Mouse (Mus musculus) liver, embryonic 13.5 days (tissue): ENCODE results near the gene Atoh7. TPM values are rescaled to one million over a fixed set of nuclear protein-coding genes. Genes with fewer than 3 reads are reported as not detected.

ENCODE experiments used
- ATAC-seq: fragments of 200-750 bp; cut with Nextera tagmentation; 2 replicates; pipeline ENCODE4 v1.8.0; 2017; ENCODE audit warnings: low read depth, mild to moderate bottlenecking, moderate number of reproducible peaks, moderate library complexity
- DNase-seq: peaks from one replicate; pipeline ENCODE4 v3.0.0; 2022
- H3K27ac ChIP-seq: fragments of 300-500 bp; sonication (generic); 2 replicates; pipeline ENCODE4 v1.5.1; 2015; ENCODE audit warnings: moderate library complexity, mild to moderate bottlenecking, inconsistent platforms
- H3K27me3 ChIP-seq: fragments of 300-500 bp; sonication (generic); 2 replicates; pipeline ENCODE4 v1.6.1; 2015; ENCODE audit warnings: mild to moderate bottlenecking, inconsistent platforms
- H3K36me3 ChIP-seq: fragments of 300-500 bp; sonication (generic); 2 replicates; pipeline ENCODE4 v1.6.1; 2015; ENCODE audit warnings: mild to moderate bottlenecking, inconsistent platforms
- H3K4me1 ChIP-seq: fragments of 300-500 bp; sonication (generic); replicated peaks from 2 replicates; pipeline ENCODE4 v1.6.1; 2015; ENCODE audit warnings: inconsistent platforms
- H3K4me2 ChIP-seq: fragments of 300-500 bp; sonication (generic); 2 replicates; pipeline ENCODE4 v1.6.1; 2015; ENCODE audit warnings: inconsistent platforms, mild to moderate bottlenecking, moderate library complexity
- H3K4me3 ChIP-seq: fragments of 300-500 bp; sonication (generic); replicated peaks from 2 replicates; pipeline ENCODE4 v1.5.1; 2015; ENCODE audit warnings: mild to moderate bottlenecking, inconsistent platforms
- H3K9ac ChIP-seq: fragments of 300-500 bp; sonication (generic); 2 replicates; pipeline ENCODE4 v1.6.1; 2015; ENCODE audit warnings: mild to moderate bottlenecking, inconsistent platforms
- H3K9me3 ChIP-seq: fragments of 300-500 bp; sonication (generic); replicated peaks from 2 replicates; pipeline ENCODE4 v1.6.1; 2016; ENCODE audit warnings: inconsistent platforms
- WGBS: fragments of 180-500 bp; shearing (Covaris S2); methylation state at CpG from one replicate; pipeline ENCODE4 v1.1.7; 2015; ENCODE audit not compliant: insufficient replicate concordance; 5-methylcytosine and 5-hydroxymethylcytosine counted together
- polyA plus RNA-seq: library from polyadenylated mRNA; unstranded; fragments of >200 nt; fragmentation: Nextera tagmentation; extraction: Ambion mirVana; gene quantifications from 2 replicates; pipeline ENCODE4 v1.2.1, GENCODE M21; 2015

The Atoh7 gene
- polyA plus RNA-seq, 1 experiment from 2014 or later = not detected

- H3K27me3 ChIP-seq = no peaks in the 10 kb centered on the region
- H3K4me3 ChIP-seq = no peak overlapping the region
- no peak for ATAC-seq
- H3K9me3 ChIP-seq = no peaks in the 10 kb centered on the region
- H3K27ac ChIP-seq = no peak overlapping the region
- no peak overlapping the region for H3K9ac ChIP-seq
- no peaks in the 10 kb centered on the region for H3K36me3 ChIP-seq
- DNase-seq = no peak
- H3K4me1 ChIP-seq = no peaks in the 10 kb centered on the region
- WGBS = 81% methylated on average over 10 of the region's 10 CpGs
- no peak overlapping the region for H3K4me2 ChIP-seq
Observed at GRCm38 (mm10) chr10:63124016-63124415, 24.6 kb downstream of the Atoh7 start.

GRCm38 (mm10) chr10:63125343-63125742 lies 25.9 kb downstream of the Atoh7 start:
- Histone ChIP-seq H3K9ac (no peak overlapping the region), H3K9me3 (no peaks in the 10 kb centered on the region), H3K27me3 (no peaks in the 10 kb centered on the region), H3K4me2 (no peak overlapping the region), H3K4me3 (no peak overlapping the region), H3K36me3 (no peaks in the 10 kb centered on the region), H3K27ac (no peak overlapping the region), H3K4me1 (no peaks in the 10 kb centered on the region)
- WGBS = 41% methylated on average over 11 of the region's 11 CpGs
- ATAC-seq (no peak), DNase-seq (no peak)

- Histone ChIP-seq H3K27me3 (no peaks in the 10 kb centered on the region), H3K4me2 (no peak overlapping the region), H3K36me3 (no peaks in the 10 kb centered on the region), H3K4me3 (no peak overlapping the region), H3K4me1 (no peaks in the 10 kb centered on the region), H3K9me3 (no peaks in the 10 kb centered on the region), H3K9ac (no peak overlapping the region), H3K27ac (no peak overlapping the region)
- no peak for DNase-seq
- no peak for ATAC-seq
- WGBS = 61% methylated on average over 4 of the region's 4 CpGs
Observed at GRCm38 (mm10) chr10:63126116-63126515, 26.7 kb downstream of the Atoh7 start.

GRCm38 (mm10) chr10:63127156-63127555 lies 27.7 kb downstream of the Atoh7 start:
- no peaks in the 10 kb centered on the region for H3K9me3 ChIP-seq
- DNase-seq (no peak), ATAC-seq (no peak)
- H3K27ac ChIP-seq = no peak overlapping the region
- no peaks in the 10 kb centered on the region for H3K27me3 ChIP-seq
- 80% methylated on average over 6 of the region's 6 CpGs for WGBS
- H3K36me3 ChIP-seq = no peaks in the 10 kb centered on the region
- H3K4me2 ChIP-seq = no peak overlapping the region
- H3K9ac ChIP-seq = no peak overlapping the region
- H3K4me3 ChIP-seq = no peak overlapping the region
- H3K4me1 ChIP-seq = no peaks in the 10 kb centered on the region

- WGBS = 68% methylated on average over 7 of the region's 7 CpGs
- Histone ChIP-seq H3K9me3 (no peaks in the 10 kb centered on the region), H3K4me2 (no peak overlapping the region), H3K4me3 (no peak overlapping the region), H3K9ac (no peak overlapping the region), H3K27ac (no peak overlapping the region), H3K4me1 (no peaks in the 10 kb centered on the region), H3K27me3 (no peaks in the 10 kb centered on the region), H3K36me3 (no peaks in the 10 kb centered on the region)
- no peak for ATAC-seq
- DNase-seq = no peak
Observed at GRCm38 (mm10) chr10:63128256-63128655, 28.8 kb downstream of the Atoh7 start.

- ATAC-seq = no peak
- Histone ChIP-seq H3K9me3 (no peaks in the 10 kb centered on the region), H3K27ac (no peak overlapping the region), H3K27me3 (no peaks in the 10 kb centered on the region), H3K36me3 (no peaks in the 10 kb centered on the region), H3K4me3 (no peak overlapping the region), H3K4me2 (no peak overlapping the region), H3K4me1 (no peaks in the 10 kb centered on the region), H3K9ac (no peak overlapping the region)
- no peak for DNase-seq
- WGBS = 58% methylated on average over 7 of the region's 7 CpGs
Observed at GRCm38 (mm10) chr10:63130500-63130899, 31.0 kb downstream of the Atoh7 start.

GRCm38 (mm10) chr10:63132356-63132755 lies 32.9 kb downstream of the Atoh7 start:
- H3K27ac ChIP-seq = no peak overlapping the region

GRCm38 (mm10) chr10:63133326-63133725 lies 33.9 kb downstream of the Atoh7 start:
- Histone ChIP-seq H3K27ac (no peak overlapping the region), H3K27me3 (no peaks in the 10 kb centered on the region), H3K9me3 (no peaks in the 10 kb centered on the region), H3K36me3 (no peaks in the 10 kb centered on the region), H3K4me2 (no peak overlapping the region), H3K4me1 (no peaks in the 10 kb centered on the region), H3K4me3 (no peak overlapping the region), H3K9ac (no peak overlapping the region)
- WGBS = 74% methylated on average over 4 of the region's 4 CpGs
- DNase-seq (no peak), ATAC-seq (no peak)

More at GRCm38 (mm10) chr10:63132356-63132755, 32.9 kb downstream of the Atoh7 start:
- Histone ChIP-seq H3K9me3 (no peaks in the 10 kb centered on the region), H3K9ac (no peak overlapping the region), H3K4me2 (no peak overlapping the region), H3K36me3 (no peaks in the 10 kb centered on the region), H3K27me3 (no peaks in the 10 kb centered on the region), H3K4me1 (no peaks in the 10 kb centered on the region), H3K4me3 (no peak overlapping the region)
- no peak for ATAC-seq
- WGBS = 63% methylated on average over 6 of the region's 6 CpGs
- DNase-seq = no peak

- Histone ChIP-seq H3K4me1 (no peaks in the 10 kb centered on the region), H3K4me2 (no peak overlapping the region), H3K27me3 (no peaks in the 10 kb centered on the region), H3K9me3 (no peaks in the 10 kb centered on the region), H3K36me3 (no peaks in the 10 kb centered on the region), H3K9ac (no peak overlapping the region), H3K4me3 (no peak overlapping the region), H3K27ac (no peak overlapping the region)
- ATAC-seq = no peak
- 40% methylated on average over 12 of the region's 12 CpGs for WGBS
- no peak for DNase-seq
Observed at GRCm38 (mm10) chr10:63135680-63136079, 36.2 kb downstream of the Atoh7 start.

GRCm38 (mm10) chr10:63136436-63136835 lies 37.0 kb downstream of the Atoh7 start:
- DNase-seq (no peak), ATAC-seq (no peak)
- no peaks in the 10 kb centered on the region for H3K27me3 ChIP-seq
- no peak overlapping the region for H3K4me3 ChIP-seq
- no peak overlapping the region for H3K27ac ChIP-seq
- no peak overlapping the region for H3K4me2 ChIP-seq
- no peaks in the 10 kb centered on the region for H3K36me3 ChIP-seq
- 58% methylated on average over 6 of the region's 6 CpGs for WGBS
- no peaks in the 10 kb centered on the region for H3K4me1 ChIP-seq
- no peak overlapping the region for H3K9ac ChIP-seq
- no peaks in the 10 kb centered on the region for H3K9me3 ChIP-seq

GRCm38 (mm10) chr10:63142660-63143059 lies 43.2 kb downstream of the Atoh7 start:
- Histone ChIP-seq H3K4me2 (no peak overlapping the region), H3K27ac (no peak overlapping the region), H3K4me3 (no peak overlapping the region), H3K4me1 (peaks cover 6% of the 10 kb centered on the region; the same call in 1 of the 2 replicates), H3K36me3 (no peaks in the 10 kb centered on the region), H3K9ac (no peak overlapping the region), H3K9me3 (no peaks in the 10 kb centered on the region), H3K27me3 (no peaks in the 10 kb centered on the region)
- ATAC-seq = no peak
- no peak for DNase-seq
- 82% methylated on average over 13 of the region's 13 CpGs for WGBS
